Mouse (Mus musculus): ENCODE results near the gene Fam81b. TPM values are rescaled to one million over a fixed set of nuclear protein-coding genes. Genes with fewer than 3 reads are reported as not detected.
A peak's percentile ranks its signal among the peaks of the same experiment; 100 is the strongest.

The Fam81b gene
- total and polyA plus RNA-seq, 2 experiments from 2014 or later = 0.21 TPM; not detected in 1

DNA sequence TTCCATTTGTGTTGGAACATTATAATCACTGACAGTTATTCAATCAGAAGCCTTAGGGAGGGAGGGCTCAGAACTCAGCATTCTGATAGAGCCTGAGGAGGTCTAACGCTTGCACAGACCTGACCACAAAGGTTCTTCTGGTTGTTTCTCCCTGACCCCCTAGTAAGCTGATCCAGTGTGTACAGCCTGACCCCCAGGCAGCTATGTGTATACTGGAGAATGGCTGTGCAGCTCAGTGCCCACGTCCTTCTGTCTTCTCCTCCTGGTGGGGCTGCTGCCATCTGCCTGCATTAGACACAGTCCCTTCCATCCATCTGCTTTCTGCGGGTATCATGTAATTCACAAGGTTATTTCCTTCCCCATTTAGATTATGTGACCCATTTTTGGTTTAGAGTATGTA lies 115.7 kb downstream of the Fam81b start:
- H3K4me3 ChIP-seq (ENCODE audit: low read depth, low read length) = no peak overlapping the region
- peak; percentile 10 for DNase-seq (ENCODE audit: low spot score)
- ATAC-seq (ENCODE audit: low FRiP score) = no peak
- 80% methylated on average over 3 of the region's 3 CpGs for WGBS
- no peaks in the 10 kb centered on the region for H3K27me3 ChIP-seq (ENCODE audit: insufficient read depth, low read length)
- H3K36me3 ChIP-seq (ENCODE audit: insufficient read depth, low read length) = peaks cover 19% of the 10 kb centered on the region
- no peak for TF ChIP-seq CTCF (IDR thresholded peaks at IDR 0.05)
- no peak overlapping the region for H3K27ac ChIP-seq (ENCODE audit: low read depth, low read length)
- H3K4me1 ChIP-seq (ENCODE audit: insufficient read depth, low read length) = no peaks in the 10 kb centered on the region
- no peak overlapping the region for H3K4me2 ChIP-seq (ENCODE audit: low read depth, low read length, poor library complexity, severe bottlenecking)
- H3K9ac ChIP-seq (replicated peaks; ENCODE audit: low read length, poor library complexity, severe bottlenecking) = no peak overlapping the region
- H3K9me3 ChIP-seq (ENCODE audit: low read length) = no peaks in the 10 kb centered on the region

DNA sequence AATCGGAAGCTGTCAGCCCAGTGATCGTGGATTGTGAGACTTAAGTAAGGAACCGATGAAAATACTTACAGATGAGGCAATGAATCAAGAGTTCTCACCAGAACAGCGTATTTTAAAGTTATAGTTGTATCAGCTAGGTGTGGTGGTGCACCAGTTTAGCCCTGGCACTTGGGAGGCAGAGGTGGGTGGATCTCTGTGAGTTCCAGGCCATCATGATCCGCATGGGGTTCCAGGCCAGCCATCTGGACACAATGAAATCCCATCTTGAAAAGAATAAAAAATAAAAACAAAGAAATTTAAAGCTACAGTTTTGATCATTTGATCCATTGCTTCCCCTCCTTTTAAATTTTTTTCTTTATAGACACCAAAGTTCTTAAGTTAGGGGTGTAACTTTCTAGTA lies 117.2 kb downstream of the Fam81b start:
- no peak for DNase-seq (ENCODE audit: low spot score)
- H3K9ac ChIP-seq (replicated peaks; ENCODE audit: low read length, poor library complexity, severe bottlenecking) = no peak overlapping the region
- WGBS = 96% methylated on average over 5 of the region's 5 CpGs
- no peaks in the 10 kb centered on the region for H3K27me3 ChIP-seq (ENCODE audit: insufficient read depth, low read length)
- H3K4me2 ChIP-seq (ENCODE audit: low read depth, low read length, poor library complexity, severe bottlenecking) = no peak overlapping the region
- H3K27ac ChIP-seq (ENCODE audit: low read depth, low read length) = no peak overlapping the region
- no peak for ATAC-seq (ENCODE audit: low FRiP score)
- H3K4me1 ChIP-seq (ENCODE audit: insufficient read depth, low read length) = no peaks in the 10 kb centered on the region
- no peak overlapping the region for H3K4me3 ChIP-seq (ENCODE audit: low read depth, low read length)
- no peaks in the 10 kb centered on the region for H3K9me3 ChIP-seq (ENCODE audit: low read length)
- no peak for TF ChIP-seq CTCF (IDR thresholded peaks at IDR 0.05)
- peaks cover 19% of the 10 kb centered on the region for H3K36me3 ChIP-seq (ENCODE audit: insufficient read depth, low read length)

DNA sequence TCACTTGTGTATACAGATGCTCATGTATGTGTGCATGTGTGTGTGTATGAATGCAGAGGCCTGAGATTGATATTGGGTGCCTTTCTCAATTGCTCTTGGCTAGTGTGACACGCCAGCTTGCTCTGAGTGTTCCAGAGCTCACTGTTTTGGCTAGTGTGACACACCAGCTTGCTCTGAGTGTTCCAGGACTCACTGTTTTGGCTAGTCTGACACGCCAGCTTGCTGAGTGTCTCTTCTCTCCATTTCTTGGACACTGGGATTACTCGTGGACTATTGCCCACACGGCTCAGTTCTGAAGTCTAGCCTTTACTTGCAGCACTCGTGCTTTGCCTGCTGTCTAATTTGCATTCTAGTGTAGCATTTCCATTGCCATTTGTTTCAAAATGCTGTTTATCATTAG lies 126.2 kb downstream of the Fam81b start:
- H3K36me3 ChIP-seq (ENCODE audit: insufficient read depth, low read length) = 0 out of 2 replicates have a peak, but pooled peaks cover 3% of the 10 kb centered on the region
- H3K27me3 ChIP-seq (ENCODE audit: insufficient read depth, low read length) = no peaks in the 10 kb centered on the region
- H3K4me1 ChIP-seq (ENCODE audit: insufficient read depth, low read length) = no peaks in the 10 kb centered on the region
- no peak for TF ChIP-seq CTCF (IDR thresholded peaks at IDR 0.05)
- no peak for ATAC-seq (ENCODE audit: low FRiP score)
- no peak for DNase-seq (ENCODE audit: low spot score)
- H3K9ac ChIP-seq (replicated peaks; ENCODE audit: low read length, poor library complexity, severe bottlenecking) = no peak overlapping the region
- 92% methylated on average over 5 of the region's 5 CpGs for WGBS
- no peaks in the 10 kb centered on the region for H3K9me3 ChIP-seq (ENCODE audit: low read length)
- H3K4me2 ChIP-seq (ENCODE audit: low read depth, low read length, poor library complexity, severe bottlenecking) = no peak overlapping the region
- no peak overlapping the region for H3K27ac ChIP-seq (ENCODE audit: low read depth, low read length)
- no peak overlapping the region for H3K4me3 ChIP-seq (ENCODE audit: low read depth, low read length)

DNA sequence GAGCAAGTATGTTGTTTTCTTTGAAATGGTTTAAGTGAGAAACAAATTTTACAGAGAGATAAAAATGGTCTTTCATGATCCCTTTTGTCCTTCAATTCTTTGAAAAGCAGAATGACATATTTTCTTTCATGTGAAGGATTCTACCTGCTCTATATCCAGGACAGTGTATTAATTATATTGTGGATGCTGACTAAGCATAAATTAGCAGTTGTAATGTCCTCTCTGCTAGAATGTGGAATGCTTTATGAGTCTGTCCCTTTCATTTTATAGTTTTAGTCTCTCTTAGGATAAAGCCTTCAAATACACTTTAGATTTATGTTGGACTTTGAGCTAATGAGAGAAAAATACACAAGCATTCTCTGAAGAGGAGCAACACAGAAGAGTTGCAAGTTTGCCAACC lies 130.6 kb downstream of the Fam81b start:
- no peak overlapping the region for H3K4me2 ChIP-seq (ENCODE audit: low read depth, low read length, poor library complexity, severe bottlenecking)
- H3K9ac ChIP-seq (replicated peaks; ENCODE audit: low read length, poor library complexity, severe bottlenecking) = no peak overlapping the region
- ATAC-seq (ENCODE audit: low FRiP score) = no peak
- no peaks in the 10 kb centered on the region for H3K27me3 ChIP-seq (ENCODE audit: insufficient read depth, low read length)
- no peak overlapping the region for H3K4me3 ChIP-seq (ENCODE audit: low read depth, low read length)
- no peaks in the 10 kb centered on the region for H3K9me3 ChIP-seq (ENCODE audit: low read length)
- DNase-seq (ENCODE audit: low spot score) = no peak
- no peak for TF ChIP-seq CTCF (IDR thresholded peaks at IDR 0.05)
- no peaks in the 10 kb centered on the region for H3K4me1 ChIP-seq (ENCODE audit: insufficient read depth, low read length)
- no peak overlapping the region for H3K27ac ChIP-seq (ENCODE audit: low read depth, low read length)
- H3K36me3 ChIP-seq (ENCODE audit: insufficient read depth, low read length) = no peaks in the 10 kb centered on the region

DNA sequence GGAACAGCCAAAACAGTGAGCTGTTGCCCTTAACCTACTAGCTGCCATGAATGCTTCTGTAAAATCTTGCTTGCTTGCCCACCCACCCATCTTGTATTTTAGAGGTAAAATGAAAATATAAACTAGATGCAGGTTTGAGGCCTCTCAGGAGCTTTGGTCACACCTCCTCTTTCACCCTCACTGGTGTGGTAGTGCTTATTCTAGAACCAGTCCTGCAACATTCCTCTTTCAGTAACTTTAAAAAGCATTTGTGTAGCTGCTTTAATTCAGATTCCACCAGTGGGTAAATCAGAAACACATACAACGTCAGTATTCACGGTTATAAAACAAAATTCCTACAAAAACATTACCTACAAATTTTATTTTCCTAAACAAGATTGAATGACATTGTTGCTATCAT lies 144.3 kb downstream of the Fam81b start:
- Histone ChIP-seq H3K27ac (ENCODE audit: low read depth, low read length) (no peak overlapping the region), H3K9me3 (ENCODE audit: low read length) (0 out of 2 replicates have a peak, but pooled peaks cover 3% of the 10 kb centered on the region), H3K4me1 (ENCODE audit: insufficient read depth, low read length) (no peaks in the 10 kb centered on the region), H3K36me3 (ENCODE audit: insufficient read depth, low read length) (peaks cover 27% of the 10 kb centered on the region; the same call in 1 of the 2 replicates), H3K4me3 (ENCODE audit: low read depth, low read length) (no peak overlapping the region), H3K4me2 (ENCODE audit: low read depth, low read length, poor library complexity, severe bottlenecking) (no peak overlapping the region), H3K27me3 (ENCODE audit: insufficient read depth, low read length) (no peaks in the 10 kb centered on the region), H3K9ac (replicated peaks; ENCODE audit: low read length, poor library complexity, severe bottlenecking) (no peak overlapping the region)
- DNase-seq (ENCODE audit: low spot score) (no peak), ATAC-seq (ENCODE audit: low FRiP score) (no peak)
- TF ChIP-seq CTCF (IDR thresholded peaks at IDR 0.05) = no peak
- 97% methylated on average over 2 of the region's 2 CpGs for WGBS

DNA sequence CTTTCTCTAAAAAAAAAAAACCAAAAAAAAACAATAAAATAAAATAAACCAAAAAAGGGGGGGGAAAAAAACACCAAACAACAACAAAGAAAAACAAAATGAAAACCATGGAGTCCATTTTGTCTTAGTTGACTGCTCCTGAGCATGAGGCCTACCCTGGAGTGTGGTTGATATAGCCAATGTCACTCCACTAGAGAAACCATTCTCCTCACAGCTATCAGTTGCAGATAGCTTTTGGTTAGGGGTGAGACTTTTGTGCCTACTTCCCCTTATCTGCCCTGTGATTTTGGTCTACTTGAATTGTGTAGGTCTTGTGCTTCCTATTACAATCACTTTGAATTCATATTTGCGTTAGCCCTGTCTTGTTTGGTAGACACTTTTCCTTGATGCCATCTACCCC lies 147.4 kb downstream of the Fam81b start:
- Histone ChIP-seq H3K4me2 (ENCODE audit: low read depth, low read length, poor library complexity, severe bottlenecking) (no peak overlapping the region), H3K27ac (ENCODE audit: low read depth, low read length) (no peak overlapping the region), H3K9me3 (ENCODE audit: low read length) (0 out of 2 replicates have a peak, but pooled peaks cover 3% of the 10 kb centered on the region), H3K4me3 (ENCODE audit: low read depth, low read length) (no peak overlapping the region), H3K9ac (replicated peaks; ENCODE audit: low read length, poor library complexity, severe bottlenecking) (no peak overlapping the region), H3K27me3 (ENCODE audit: insufficient read depth, low read length) (no peaks in the 10 kb centered on the region), H3K36me3 (ENCODE audit: insufficient read depth, low read length) (peaks cover 30% of the 10 kb centered on the region; the same call in 1 of the 2 replicates), H3K4me1 (ENCODE audit: insufficient read depth, low read length) (no peaks in the 10 kb centered on the region)
- DNase-seq (ENCODE audit: low spot score) (no peak), ATAC-seq (ENCODE audit: low FRiP score) (no peak)
- 94% methylated on average over 1 of the region's 1 CpGs for WGBS
- TF ChIP-seq CTCF (IDR thresholded peaks at IDR 0.05) = no peak
